Mouse (Mus musculus) forebrain, embryonic 11.5 days (tissue): ENCODE measurements at regions not wholly inside any gene's neighbourhood (a gene's known extent, or its start where the extent isn't known, plus 50 kb on each side); places are given as distances from the start of the nearest gene placed in this dataset.

Source experiments
- ATAC-seq: fragments of 200-750 bp; cut with Nextera tagmentation; replicated peaks from 2 replicates; pipeline ENCODE4 v1.8.0; 2017; ENCODE audit warnings: moderate TSS enrichment; ENCODE audit not compliant: low FRiP score
- DNase-seq: peaks from one replicate; pipeline ENCODE4 v3.0.0-alpha.2; 2017; ENCODE audit warnings: low spot score
- H3K27ac ChIP-seq: fragments of 300-500 bp; sonication (generic); 2 replicates; pipeline ENCODE4 v1.5.1; 2014; ENCODE audit warnings: low read depth, low read length
- H3K27me3 ChIP-seq: fragments of 300-500 bp; sonication (generic); 2 replicates; pipeline ENCODE4 v1.6.1; 2014; ENCODE audit warnings: mild to moderate bottlenecking, low read length, mixed read lengths; ENCODE audit not compliant: control insufficient read depth, insufficient read depth
- H3K36me3 ChIP-seq: fragments of 300-500 bp; sonication (generic); 2 replicates; pipeline ENCODE4 v1.6.1; 2014; ENCODE audit warnings: mild to moderate bottlenecking, low read length, moderate library complexity, mixed read lengths; ENCODE audit not compliant: control insufficient read depth, insufficient read depth
- H3K4me1 ChIP-seq: fragments of 300-500 bp; sonication (generic); replicated peaks from 2 replicates; pipeline ENCODE4 v1.6.1; 2014; ENCODE audit warnings: low read length, mixed read lengths; ENCODE audit not compliant: control insufficient read depth, insufficient read depth
- H3K4me2 ChIP-seq: fragments of 300-500 bp; sonication (generic); 2 replicates; pipeline ENCODE4 v1.6.1; 2014; ENCODE audit warnings: low read depth, mild to moderate bottlenecking, low read length, moderate library complexity, mixed read lengths; ENCODE audit not compliant: severe bottlenecking
- H3K4me3 ChIP-seq: fragments of 300-500 bp; sonication (generic); 2 replicates; pipeline ENCODE4 v1.5.1; 2014; ENCODE audit warnings: low read depth, low read length
- H3K9ac ChIP-seq: fragments of 300-500 bp; sonication (generic); 2 replicates; pipeline ENCODE4 v1.6.1; 2014; ENCODE audit warnings: low read length
- H3K9me3 ChIP-seq: fragments of 300-500 bp; sonication (generic); 2 replicates; pipeline ENCODE4 v1.6.1; 2016; ENCODE audit warnings: low read length, mixed read lengths; ENCODE audit not compliant: control insufficient read depth
- WGBS: fragments of 180-500 bp; shearing (Covaris S2); extraction: QIAGEN DNeasy Blood & Tissue Kit; methylation state at CpG from one replicate; pipeline ENCODE4 v1.1.7; 2014; 5-methylcytosine and 5-hydroxymethylcytosine counted together

DNA sequence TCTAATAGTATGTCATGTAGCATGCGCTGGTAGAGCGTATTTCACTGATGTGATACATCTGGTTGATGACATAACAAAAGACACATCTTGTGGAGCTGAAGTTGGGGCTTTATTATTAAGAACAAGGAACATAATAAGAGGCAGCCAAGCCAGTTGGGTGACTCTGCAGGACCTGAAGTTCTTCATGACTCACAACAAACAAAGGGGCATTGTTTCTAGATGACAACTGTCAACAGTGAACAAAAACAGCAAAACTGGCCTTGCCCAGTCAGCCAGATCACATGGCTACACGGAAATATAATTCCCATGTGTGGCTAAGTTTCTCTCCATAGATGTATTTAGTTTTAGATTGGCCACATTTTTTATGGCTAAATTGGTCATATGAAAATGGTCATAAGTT lies 172.7 kb upstream of the Runx1 start:
- H3K4me1 ChIP-seq: no peaks in the 10 kb centered on the region
- no peaks in the 10 kb centered on the region for H3K36me3 ChIP-seq
- no peak overlapping the region for H3K9ac ChIP-seq
- no peak for DNase-seq
- no peak overlapping the region for H3K4me2 ChIP-seq
- H3K27ac ChIP-seq: no peak overlapping the region
- ATAC-seq: no peak
- H3K9me3 ChIP-seq: no peaks in the 10 kb centered on the region
- WGBS: 89% methylated on average over 3 of the region's 3 CpGs
- H3K4me3 ChIP-seq: no peak overlapping the region
- H3K27me3 ChIP-seq: no peaks in the 10 kb centered on the region

DNA sequence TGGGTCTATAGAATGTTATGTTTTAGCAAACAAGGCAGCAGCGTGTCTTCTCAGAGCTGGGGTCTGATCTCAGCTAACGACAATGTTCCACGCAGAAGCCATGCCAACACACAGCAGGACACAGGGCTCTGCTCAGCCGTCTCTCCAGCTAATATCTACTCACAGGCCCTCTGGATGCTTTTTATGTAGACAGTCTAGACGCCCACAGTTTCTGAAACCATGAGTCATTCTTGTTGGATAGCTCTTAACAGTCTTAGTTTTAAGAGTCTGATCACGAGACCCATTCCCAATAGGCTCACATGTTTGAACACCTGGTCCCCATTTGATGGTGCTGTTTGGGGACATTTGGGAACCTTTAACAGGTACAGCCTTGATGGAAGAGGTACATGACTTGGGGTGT lies 171.7 kb upstream of the Runx1 start:
- Histone ChIP-seq H3K36me3 (no peaks in the 10 kb centered on the region), H3K9ac (no peak overlapping the region), H3K4me2 (no peak overlapping the region), H3K4me1 (no peaks in the 10 kb centered on the region), H3K4me3 (no peak overlapping the region), H3K27me3 (no peaks in the 10 kb centered on the region), H3K9me3 (no peaks in the 10 kb centered on the region), H3K27ac (no peak overlapping the region)
- ATAC-seq (no peak), DNase-seq (no peak)
- 86% methylated on average over 6 of the region's 6 CpGs for WGBS

DNA sequence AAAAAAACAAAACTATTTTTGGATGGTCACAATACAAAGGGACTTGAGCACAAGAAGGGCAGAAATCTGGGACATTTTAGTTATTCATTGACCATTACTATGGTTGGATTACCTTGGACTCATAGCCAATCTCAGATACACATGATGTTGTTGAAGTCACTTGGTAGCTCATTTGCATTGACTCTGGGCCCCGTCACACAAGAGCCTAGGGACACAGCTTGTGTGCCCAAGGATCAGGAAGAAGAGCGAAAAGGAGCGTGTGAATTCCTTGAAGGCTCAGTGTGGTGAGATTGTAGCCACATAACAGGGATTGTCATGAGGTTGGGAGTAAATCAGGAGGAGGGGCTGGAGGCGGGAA lies 170.0 kb upstream of the Runx1 start:
- Histone ChIP-seq H3K9ac (no peak overlapping the region), H3K27ac (no peak overlapping the region), H3K36me3 (no peaks in the 10 kb centered on the region), H3K4me2 (no peak overlapping the region), H3K4me3 (no peak overlapping the region), H3K27me3 (no peaks in the 10 kb centered on the region), H3K4me1 (no peaks in the 10 kb centered on the region), H3K9me3 (no peaks in the 10 kb centered on the region)
- 90% methylated on average over 4 of the region's 4 CpGs for WGBS
- DNase-seq: no peak
- no peak for ATAC-seq

DNA sequence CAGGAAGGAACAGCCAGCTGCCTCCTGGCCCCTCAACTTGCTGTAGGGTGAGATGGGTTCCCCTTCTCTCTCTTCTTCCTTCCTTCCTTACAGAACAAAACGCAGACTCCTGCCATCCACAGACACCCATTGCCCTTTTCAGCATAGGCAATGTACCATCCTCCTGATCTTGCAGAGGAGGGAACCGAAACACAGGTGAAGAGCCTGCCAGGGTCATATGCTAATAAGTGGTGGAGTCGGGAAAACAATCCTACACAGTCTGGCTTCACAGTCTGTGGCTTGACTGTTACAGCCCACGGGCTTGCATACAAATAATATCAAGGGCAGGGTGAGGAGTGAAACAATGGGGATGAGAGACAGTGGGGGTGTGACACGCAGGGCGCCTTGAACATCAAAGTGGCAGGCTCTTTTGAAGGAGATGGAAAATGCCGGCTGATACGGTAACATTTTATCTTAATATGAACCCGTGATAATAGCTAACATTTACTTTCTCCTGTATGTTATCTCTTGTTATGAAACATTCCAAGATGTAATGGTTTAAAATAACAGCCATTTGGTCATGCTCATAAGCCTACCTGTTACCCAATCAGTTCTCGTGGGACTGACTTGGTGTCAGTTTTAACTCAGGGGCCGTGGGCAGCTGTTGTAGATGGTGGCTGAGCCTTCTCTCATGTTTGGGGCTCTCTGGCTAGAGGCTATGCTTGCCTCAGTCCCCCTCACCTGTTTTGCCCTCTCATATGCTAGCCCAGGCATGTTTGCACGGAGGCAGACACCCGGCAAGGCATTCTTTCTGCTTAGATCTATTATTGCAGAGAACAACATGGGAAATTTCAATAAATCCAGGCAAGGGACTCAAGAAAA lies 169.4 kb upstream of the Runx1 start:
- Histone ChIP-seq H3K27me3 (no peaks in the 10 kb centered on the region), H3K4me3 (no peak overlapping the region), H3K9me3 (no peaks in the 10 kb centered on the region), H3K4me1 (no peaks in the 10 kb centered on the region), H3K36me3 (no peaks in the 10 kb centered on the region), H3K9ac (no peak overlapping the region), H3K4me2 (no peak overlapping the region), H3K27ac (no peak overlapping the region)
- 84% methylated on average over 13 of the region's 13 CpGs for WGBS
- ATAC-seq: no peak
- no peak for DNase-seq

DNA sequence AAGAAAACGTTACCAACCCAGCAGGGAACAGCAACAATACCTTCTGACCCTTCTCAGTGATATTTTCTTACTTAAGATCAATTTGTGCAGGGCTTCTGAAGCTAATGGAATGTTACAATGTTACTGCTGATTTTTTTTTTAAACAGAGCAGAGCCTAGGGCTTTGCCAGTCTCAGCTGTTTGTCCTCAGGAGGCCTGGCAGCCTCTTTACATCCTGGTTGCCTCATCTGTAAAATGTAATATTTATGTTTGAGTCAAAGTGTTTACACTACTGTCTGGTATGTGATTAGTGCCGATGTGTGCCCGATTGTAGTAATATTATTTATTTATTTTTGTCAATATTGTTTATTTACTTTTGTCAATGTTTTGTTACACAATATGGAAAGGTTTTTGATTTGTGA lies 166.9 kb upstream of the Runx1 start:
- no peak for ATAC-seq
- WGBS: 75% methylated on average over 3 of the region's 3 CpGs
- no peaks in the 10 kb centered on the region for H3K27me3 ChIP-seq
- H3K4me2 ChIP-seq: no peak overlapping the region
- no peak for DNase-seq
- H3K4me1 ChIP-seq: no peaks in the 10 kb centered on the region
- H3K9me3 ChIP-seq: no peaks in the 10 kb centered on the region
- H3K27ac ChIP-seq: no peak overlapping the region
- H3K36me3 ChIP-seq: no peaks in the 10 kb centered on the region
- H3K9ac ChIP-seq: no peak overlapping the region
- H3K4me3 ChIP-seq: no peak overlapping the region

DNA sequence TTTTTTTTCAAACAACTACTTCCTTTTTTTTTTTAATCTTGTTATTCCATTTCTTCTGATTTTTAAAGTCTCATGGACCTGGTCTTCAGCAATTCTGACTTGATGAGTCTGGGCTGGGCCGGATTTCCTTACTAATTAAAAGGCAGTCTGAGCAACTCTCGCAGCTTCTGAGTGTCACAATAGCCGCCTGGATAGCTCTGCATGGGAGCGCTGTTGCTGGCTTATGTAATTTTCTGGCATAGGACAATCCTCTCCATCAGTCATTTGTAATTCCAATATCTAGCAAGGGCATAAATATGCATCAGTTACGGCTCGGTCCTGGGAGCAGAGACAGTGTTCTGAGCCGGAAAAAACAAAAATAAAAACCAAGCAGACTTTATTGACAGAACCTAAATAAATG lies 165.5 kb upstream of the Runx1 start:
- H3K27me3 ChIP-seq: no peaks in the 10 kb centered on the region
- H3K27ac ChIP-seq: no peak overlapping the region
- DNase-seq (no peak), ATAC-seq (no peak)
- no peaks in the 10 kb centered on the region for H3K9me3 ChIP-seq
- no peak overlapping the region for H3K4me3 ChIP-seq
- H3K4me1 ChIP-seq: no peaks in the 10 kb centered on the region
- WGBS: 46% methylated on average over 7 of the region's 7 CpGs
- H3K4me2 ChIP-seq: no peak overlapping the region
- no peaks in the 10 kb centered on the region for H3K36me3 ChIP-seq
- H3K9ac ChIP-seq: no peak overlapping the region

DNA sequence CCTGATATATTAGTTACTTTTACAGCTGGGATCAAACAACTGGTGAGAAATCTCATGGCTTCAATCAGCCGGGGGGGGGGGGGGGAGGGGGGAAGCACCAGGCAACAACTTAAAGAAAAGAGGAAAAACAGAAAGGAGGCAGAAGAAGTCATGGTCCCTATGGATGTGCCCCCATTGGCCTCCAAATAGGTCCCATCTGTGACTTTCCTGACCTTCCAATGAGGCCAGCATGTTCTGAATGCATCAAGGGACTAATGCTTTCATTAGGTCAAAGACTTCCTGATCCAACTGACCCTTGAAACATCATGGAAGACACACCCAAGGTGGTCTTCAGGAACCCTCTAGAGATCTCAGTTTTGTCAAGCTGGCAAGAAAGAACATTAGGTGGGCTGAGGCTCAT lies 162.5 kb upstream of the Runx1 start:
- no peak overlapping the region for H3K4me3 ChIP-seq
- ATAC-seq (no peak), DNase-seq (no peak)
- no peak overlapping the region for H3K4me2 ChIP-seq
- WGBS: 67% methylated on average over 1 of the region's 1 CpGs
- peaks cover 3% of the 10 kb centered on the region; the same call in 1 of the 2 replicates for H3K4me1 ChIP-seq
- no peaks in the 10 kb centered on the region for H3K36me3 ChIP-seq
- H3K27ac ChIP-seq: no peak overlapping the region
- no peaks in the 10 kb centered on the region for H3K9me3 ChIP-seq
- no peak overlapping the region for H3K9ac ChIP-seq
- H3K27me3 ChIP-seq: no peaks in the 10 kb centered on the region

DNA sequence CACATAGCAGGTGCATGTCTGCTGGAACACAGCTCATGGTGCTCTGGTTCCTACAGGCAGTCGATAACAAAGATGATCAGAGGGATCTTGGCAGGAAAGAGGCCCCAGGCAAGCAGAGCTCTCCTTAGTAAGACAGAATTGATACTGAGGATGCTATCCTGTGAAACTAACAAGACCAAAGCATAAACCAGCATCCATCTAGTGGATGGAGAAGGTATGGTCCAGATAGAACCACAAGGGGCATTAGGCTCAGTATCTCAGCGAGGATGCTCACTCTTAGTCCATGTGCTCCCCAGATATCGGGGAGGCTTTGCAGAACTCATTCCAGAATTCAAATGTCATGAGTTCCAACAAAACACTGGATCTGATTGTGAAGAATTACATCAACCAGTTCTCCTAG lies 162.1 kb upstream of the Runx1 start:
- H3K27me3 ChIP-seq: no peaks in the 10 kb centered on the region
- no peak overlapping the region for H3K4me2 ChIP-seq
- no peak overlapping the region for H3K4me3 ChIP-seq
- no peak for ATAC-seq
- DNase-seq: no peak
- H3K36me3 ChIP-seq: no peaks in the 10 kb centered on the region
- no peak overlapping the region for H3K9ac ChIP-seq
- H3K27ac ChIP-seq: no peak overlapping the region
- WGBS: 83% methylated on average over 3 of the region's 3 CpGs
- H3K4me1 ChIP-seq: peaks cover 3% of the 10 kb centered on the region; the same call in 1 of the 2 replicates
- no peaks in the 10 kb centered on the region for H3K9me3 ChIP-seq

DNA sequence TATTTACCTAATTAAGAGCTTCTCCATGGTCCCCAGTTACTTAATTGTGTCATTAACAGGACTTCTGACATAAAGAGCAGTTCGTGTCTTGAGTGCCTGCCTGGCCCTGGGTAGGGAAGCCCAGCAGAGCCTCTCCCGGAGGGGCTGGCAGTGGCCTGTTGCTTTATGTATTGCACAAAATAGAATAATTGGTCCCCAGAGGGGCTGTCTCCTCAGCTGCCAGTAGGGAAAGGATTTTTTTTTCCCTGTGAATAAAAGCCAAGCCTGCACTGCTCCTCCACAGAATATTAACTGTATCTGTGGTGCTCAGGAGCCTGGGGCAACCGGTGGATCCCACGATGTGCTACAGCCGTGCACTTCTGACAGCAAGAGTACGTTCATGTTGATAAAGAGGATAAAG lies 159.8 kb upstream of the Runx1 start:
- Histone ChIP-seq H3K27ac (no peak overlapping the region), H3K36me3 (no peaks in the 10 kb centered on the region), H3K9ac (no peak overlapping the region), H3K4me3 (no peak overlapping the region), H3K4me1 (peaks cover 3% of the 10 kb centered on the region; the same call in 1 of the 2 replicates), H3K4me2 (no peak overlapping the region), H3K9me3 (no peaks in the 10 kb centered on the region), H3K27me3 (no peaks in the 10 kb centered on the region)
- ATAC-seq (peak; percentile 64), DNase-seq (peak; percentile 62)
- 34% methylated on average over 6 of the region's 6 CpGs for WGBS
